Mouse (Mus musculus): ENCODE results near the gene Cpped1.
A peak's percentile ranks its signal among the peaks of the same experiment; 100 is the strongest.

- TF ChIP-seq CTCF (IDR thresholded peaks at IDR 0.05; ENCODE audit: low read depth) (no peak), EP300 (IDR thresholded peaks at IDR 0.05; ENCODE audit: low read depth) (0 out of 2 replicates have a peak, but pooled peaks have one; percentile 53)
Observed at GRCm38 (mm10) chr16:11909035-11909591, at the start of gene Cpped1.

Measured in heart, postnatal 0 days (tissue).